Mouse (Mus musculus) frontal cortex, adult (tissue): ENCODE data around the gene Gm527.

ENCODE experiments used
- ATAC-seq: cut with Nextera tagmentation; 2 replicates; pipeline ENCODE4 v1.9.2; 2017; ENCODE audit warnings: mild to moderate bottlenecking, moderate library complexity, mixed read lengths; ENCODE audit not compliant: low TSS enrichment

The Gm527 gene

GRCm38 (mm10) chr12:64917578-64918471 is at the start of gene Gm527:
Gene Gm527 (plus strand): TSS chr12:64917906.
- peak; percentile 93 for ATAC-seq

- no peak for ATAC-seq
These were observed 46.6 kb upstream of the Gm527 start for GRCm38 (mm10) chr12:64871103-64871502.

GRCm38 (mm10) chr12:64897060-64897730 is 20.5 kb upstream of the Gm527 start:
- ATAC-seq: peak; percentile 92

GRCm38 (mm10) chr12:64902506-64902905 is 15.2 kb upstream of the Gm527 start:
- peak; percentile 82 for ATAC-seq

- ATAC-seq: no peak
These were observed 14.5 kb upstream of the Gm527 start for GRCm38 (mm10) chr12:64903186-64903585.

GRCm38 (mm10) chr12:64912996-64913395 is 4.7 kb upstream of the Gm527 start:
- peak; percentile 55 for ATAC-seq

- ATAC-seq: no peak
These were observed 971 bp upstream of the Gm527 start for GRCm38 (mm10) chr12:64916735-64917134.

GRCm38 (mm10) chr12:64937493-64937892 is 19.8 kb downstream of the Gm527 start:
- no peak for ATAC-seq

- ATAC-seq: no peak
These were observed 46.9 kb downstream of the Gm527 start for GRCm38 (mm10) chr12:64964560-64964959.

GRCm38 (mm10) chr12:64965124-64966026 is 47.7 kb downstream of the Gm527 start, which contains the start of the genes Klhl28 and Togaram1:
Gene Klhl28 (minus strand): TSS chr12:64965534.
Gene Togaram1 (plus strand): TSS chr12:64965804.
- peak; percentile 97 for ATAC-seq

GRCm38 (mm10) chr12:64966101-64966631 is 48.5 kb downstream of the Gm527 start:
- ATAC-seq: peak; percentile 33

GRCm38 (mm10) chr12:64966652-64967435 is 49.1 kb downstream of the Gm527 start:
- ATAC-seq: no peak

GRCm38 (mm10) chr12:64967470-64967869 is 49.8 kb downstream of the Gm527 start:
- no peak for ATAC-seq

- no peak for ATAC-seq
These were observed 50.4 kb downstream of the Gm527 start for GRCm38 (mm10) chr12:64968067-64968466.

- no peak for ATAC-seq
These were observed 53.7 kb downstream of the Gm527 start for GRCm38 (mm10) chr12:64971399-64971798.

GRCm38 (mm10) chr12:64972063-64972462 is 54.4 kb downstream of the Gm527 start:
- peak; percentile 20; the same call in 1 of the 2 replicates for ATAC-seq
